Mouse (Mus musculus) forebrain, embryonic 10.5 days (tissue): Measurements from ENCODE around the gene Gm4869. TPM values are rescaled to one million over a fixed set of nuclear protein-coding genes. Genes with fewer than 3 reads are reported as not detected.

Source experiments
- DNase-seq: peaks from one replicate; pipeline ENCODE4 v3.0.0-alpha.2; 2017; ENCODE audit warnings: low spot score; ENCODE audit errors: extremely low spot score
- H3K27ac ChIP-seq: fragments of 300-500 bp; sonication (generic); 2 replicates; pipeline ENCODE4 v1.5.1; 2016; ENCODE audit warnings: mild to moderate bottlenecking
- H3K27me3 ChIP-seq: fragments of 300-500 bp; sonication (generic); 2 replicates; pipeline ENCODE4 v1.6.1; 2016; ENCODE audit warnings: mild to moderate bottlenecking; ENCODE audit not compliant: poor library complexity, severe bottlenecking
- H3K36me3 ChIP-seq: fragments of 300-500 bp; sonication (generic); replicated peaks from 2 replicates; pipeline ENCODE4 v1.6.1; 2016; ENCODE audit warnings: mild to moderate bottlenecking, moderate library complexity
- H3K4me1 ChIP-seq: fragments of 300-500 bp; sonication (generic); 2 replicates; pipeline ENCODE4 v1.6.1; 2016
- H3K4me3 ChIP-seq: fragments of 300-500 bp; sonication (generic); 2 replicates; pipeline ENCODE4 v1.5.1; 2016; ENCODE audit warnings: mild to moderate bottlenecking, moderate library complexity
- H3K9me3 ChIP-seq: fragments of 300-500 bp; sonication (generic); 2 replicates; pipeline ENCODE4 v1.6.1; 2016; ENCODE audit warnings: mild to moderate bottlenecking, moderate library complexity
- WGBS: fragments of 180-500 bp; shearing (Covaris S2); methylation state at CpG from one replicate; pipeline ENCODE4 v1.1.7; 2016; 5-methylcytosine and 5-hydroxymethylcytosine counted together
- polyA plus RNA-seq: library from polyadenylated mRNA; unstranded; fragments of >200 nt; fragmentation: Nextera tagmentation; extraction: Ambion mirVana; gene quantifications from 2 replicates; pipeline ENCODE4 v1.2.1, GENCODE M21; 2016

Gene Gm4869
- polyA plus RNA-seq = not detected in 2 replicates

DNA sequence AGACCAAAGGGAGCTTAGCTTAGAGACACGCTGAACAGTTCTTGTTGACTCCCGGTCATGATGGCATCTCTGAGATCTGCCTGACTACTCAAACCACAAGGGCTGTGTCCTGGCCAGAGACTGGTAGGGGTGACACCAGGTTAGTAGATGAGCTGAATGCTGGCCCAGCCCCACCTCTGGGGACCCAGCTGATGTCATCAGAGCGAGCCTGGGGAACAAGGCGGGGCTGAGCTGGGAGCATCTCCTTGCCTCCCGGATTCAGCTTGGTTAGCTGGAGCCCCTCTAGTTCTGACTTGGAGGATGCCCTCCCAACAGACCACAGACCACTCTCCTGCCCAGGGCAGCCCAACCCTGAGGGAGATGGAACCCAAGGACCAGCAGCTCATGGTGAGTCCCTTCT lies at the start of gene Gm4869:
Gm4869 (plus strand) TSS at position 301 of the 400 bp plus-strand sequence.
- no peaks in the 10 kb centered on the region for H3K27me3 ChIP-seq
- WGBS = 93% methylated on average over 5 of the region's 5 CpGs

DNA sequence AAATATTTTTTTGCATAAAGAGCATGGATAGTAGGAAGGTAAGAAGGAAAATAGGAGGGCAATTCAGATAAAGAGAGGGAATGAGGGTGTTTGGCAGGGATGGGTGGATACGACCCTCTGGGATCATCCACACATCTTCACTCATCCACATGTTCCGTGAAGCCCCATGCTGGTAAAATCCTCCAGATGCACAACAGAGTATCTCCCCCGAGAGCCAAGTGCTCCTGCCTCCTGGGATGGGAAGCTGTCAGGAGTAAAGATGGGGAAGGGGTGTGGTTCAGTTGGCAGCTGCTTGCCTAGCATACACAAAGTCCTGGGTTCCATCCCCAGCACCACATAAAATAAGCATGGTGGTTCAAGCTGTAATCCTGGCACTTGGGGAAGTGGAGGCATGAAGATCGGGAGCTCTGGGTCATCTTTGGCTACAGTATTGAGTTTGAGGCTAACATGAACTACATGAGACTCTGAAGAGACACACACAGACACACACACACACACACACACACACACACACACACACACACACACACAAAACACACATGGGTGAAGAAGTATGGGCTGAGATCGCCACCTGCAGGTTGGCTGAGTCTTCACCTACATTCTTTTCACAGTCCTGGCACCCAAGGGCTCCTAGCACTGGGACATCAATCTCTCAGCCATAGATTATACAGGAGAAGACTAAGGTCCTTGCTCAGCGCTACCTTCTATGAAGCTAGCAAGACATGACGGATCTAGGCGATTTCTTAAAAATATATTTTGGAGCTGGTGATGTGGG lies 49.1 kb upstream of the Gm4869 start:
- Histone ChIP-seq H3K27ac (no peak overlapping the region), H3K4me1 (no peaks in the 10 kb centered on the region), H3K27me3 (no peaks in the 10 kb centered on the region), H3K9me3 (no peaks in the 10 kb centered on the region), H3K36me3 (no peaks in the 10 kb centered on the region), H3K4me3 (no peak overlapping the region)
- DNase-seq = no peak
- WGBS = 65% methylated on average over 8 of the region's 8 CpGs

More for the DNA sequence above, at the start of gene Gm4869:
- no peak for DNase-seq
- Histone ChIP-seq H3K4me3 (no peak within 1 kb of the TSS), H3K27ac (no peak within 1 kb of the TSS), H3K9me3 (no peaks in the 10 kb centered on the region), H3K4me1 (no peaks in the 10 kb centered on the region), H3K36me3 (peaks cover 70% of the 10 kb centered on the region)

GRCm38 (mm10) chr5:140402640-140403270 lies 42.7 kb upstream of the Gm4869 start:
- 95% methylated on average over 4 of the region's 4 CpGs for WGBS
- Histone ChIP-seq H3K4me3 (no peak overlapping the region), H3K4me1 (peaks cover 6% of the 10 kb centered on the region; the same call in 1 of the 2 replicates), H3K9me3 (no peaks in the 10 kb centered on the region), H3K27me3 (no peaks in the 10 kb centered on the region), H3K27ac (no peak overlapping the region), H3K36me3 (no peaks in the 10 kb centered on the region)
- DNase-seq = no peak

DNA sequence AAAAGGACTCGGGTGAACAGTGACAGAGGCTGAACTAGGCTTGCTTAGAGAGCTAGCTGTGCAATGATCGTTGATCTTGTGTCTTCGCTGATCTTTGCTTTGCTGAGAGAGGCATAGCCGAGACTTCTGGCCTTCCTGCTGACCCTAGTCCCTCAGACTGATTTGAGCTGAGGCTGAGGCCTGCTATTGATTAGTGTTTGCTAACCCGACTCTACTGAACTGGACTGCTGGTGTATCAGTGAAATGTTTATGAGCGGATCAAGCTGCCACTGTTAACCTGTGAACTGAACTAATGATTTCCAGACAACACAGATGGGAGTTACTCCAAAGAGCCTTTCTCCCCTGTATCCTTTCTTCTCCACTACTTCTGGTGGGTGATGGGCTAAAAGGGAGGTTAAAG lies 40.3 kb upstream of the Gm4869 start:
- H3K36me3 ChIP-seq = no peaks in the 10 kb centered on the region
- no peak for DNase-seq
- no peaks in the 10 kb centered on the region for H3K27me3 ChIP-seq
- no peaks in the 10 kb centered on the region; the same call in 1 of the 2 replicates for H3K9me3 ChIP-seq
- H3K27ac ChIP-seq = no peak overlapping the region
- peaks cover 6% of the 10 kb centered on the region; the same call in 1 of the 2 replicates for H3K4me1 ChIP-seq
- no peak overlapping the region for H3K4me3 ChIP-seq
- WGBS = 66% methylated on average over 6 of the region's 6 CpGs

- peaks cover 6% of the 10 kb centered on the region; the same call in 1 of the 2 replicates for H3K4me1 ChIP-seq
- no peak overlapping the region for H3K27ac ChIP-seq
- H3K36me3 ChIP-seq = no peaks in the 10 kb centered on the region
- no peak overlapping the region for H3K4me3 ChIP-seq
- WGBS = 79% methylated on average over 6 of the region's 6 CpGs
- H3K27me3 ChIP-seq = no peaks in the 10 kb centered on the region
- no peaks in the 10 kb centered on the region; the same call in 1 of the 2 replicates for H3K9me3 ChIP-seq
- no peak for DNase-seq
These were observed 38.8 kb upstream of the Gm4869 start for GRCm38 (mm10) chr5:140406666-140407065.

GRCm38 (mm10) chr5:140408801-140409200 lies 36.6 kb upstream of the Gm4869 start:
- no peak for DNase-seq
- Histone ChIP-seq H3K9me3 (no peaks in the 10 kb centered on the region; the same call in 1 of the 2 replicates), H3K4me1 (0 out of 2 replicates have a peak, but pooled peaks cover 6% of the 10 kb centered on the region), H3K27me3 (no peaks in the 10 kb centered on the region), H3K36me3 (no peaks in the 10 kb centered on the region), H3K27ac (no peak overlapping the region), H3K4me3 (no peak overlapping the region)

DNA sequence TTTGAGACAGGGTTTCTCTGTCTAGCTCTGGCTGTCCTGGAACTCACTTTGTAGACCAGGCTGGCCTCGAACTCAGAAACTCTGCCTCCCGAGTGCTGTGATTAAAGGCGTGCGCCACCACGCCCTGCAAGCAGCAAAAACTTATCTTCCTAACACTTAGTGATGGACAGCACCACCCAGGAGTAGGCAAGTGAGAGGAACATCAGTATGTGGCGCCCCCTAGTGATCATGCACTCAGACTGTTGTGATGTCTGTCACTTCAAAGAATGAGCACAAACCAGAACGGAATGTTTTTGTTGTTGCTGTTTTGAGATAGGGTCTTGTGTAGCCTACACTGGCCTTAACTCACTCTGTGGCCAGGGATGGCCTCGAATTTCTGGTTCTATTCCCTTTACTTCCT lies 34.1 kb upstream of the Gm4869 start:
- Histone ChIP-seq H3K9me3 (no peaks in the 10 kb centered on the region; the same call in 1 of the 2 replicates), H3K27ac (no peak overlapping the region), H3K4me1 (0 out of 2 replicates have a peak, but pooled peaks cover 4% of the 10 kb centered on the region), H3K27me3 (no peaks in the 10 kb centered on the region), H3K36me3 (no peaks in the 10 kb centered on the region), H3K4me3 (no peak overlapping the region)
- WGBS = 46% methylated on average over 8 of the region's 8 CpGs
- peak; percentile 47 for DNase-seq

DNA sequence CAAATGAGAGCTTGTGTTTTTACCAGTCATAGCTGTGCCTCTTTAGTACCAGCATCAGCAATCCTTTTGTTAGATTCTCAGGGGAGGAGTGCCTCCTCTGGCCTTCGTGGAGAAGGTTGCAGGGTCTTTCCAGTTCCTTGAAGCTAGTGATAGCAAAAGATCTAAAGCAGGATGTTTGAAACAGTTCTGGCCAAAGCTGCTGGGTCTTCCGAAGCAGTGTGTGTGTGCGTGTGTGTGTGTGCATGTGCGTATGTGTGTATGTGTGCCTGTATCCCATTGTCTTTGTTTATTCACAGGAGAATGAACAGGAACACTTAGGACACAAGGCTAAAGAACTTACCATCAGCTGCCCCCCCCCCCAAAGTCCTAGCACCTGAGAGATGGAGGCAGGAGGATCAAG lies 30.8 kb upstream of the Gm4869 start:
- 71% methylated on average over 4 of the region's 4 CpGs for WGBS

DNA sequence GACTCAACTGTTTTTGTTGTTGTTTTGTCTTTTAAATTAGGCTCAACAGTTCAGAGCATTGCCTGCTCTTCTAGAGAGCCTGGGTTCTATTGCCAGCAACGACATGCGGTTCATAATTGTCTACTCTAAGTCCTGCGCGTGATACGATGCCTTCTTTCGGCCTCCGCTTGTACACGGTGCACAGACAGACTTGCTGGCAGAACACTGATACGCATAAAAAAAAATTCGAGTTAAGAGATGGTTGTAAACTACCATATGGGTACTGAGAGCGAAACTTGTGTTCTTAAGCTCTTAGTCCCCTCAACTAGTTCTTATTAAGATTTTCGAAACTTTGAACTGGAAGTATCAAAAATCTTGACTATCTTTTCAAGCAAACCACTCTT lies 27.3 kb upstream of the Gm4869 start:
- WGBS = 3% methylated on average over 12 of the region's 12 CpGs
- Histone ChIP-seq H3K27me3 (no peaks in the 10 kb centered on the region), H3K4me3 (peak overlapping the region; percentile 93), H3K9me3 (peaks cover 6% of the 10 kb centered on the region; the same call in 1 of the 2 replicates), H3K36me3 (peaks cover 20% of the 10 kb centered on the region), H3K27ac (peak overlapping the region; percentile 95), H3K4me1 (peaks cover 31% of the 10 kb centered on the region)
- no peak for DNase-seq

More for the DNA sequence above, 30.8 kb upstream of the Gm4869 start:
- no peak overlapping the region for H3K27ac ChIP-seq
- peaks cover 5% of the 10 kb centered on the region; the same call in 1 of the 2 replicates for H3K4me1 ChIP-seq
- no peak for DNase-seq
- H3K36me3 ChIP-seq = no peaks in the 10 kb centered on the region
- H3K9me3 ChIP-seq = no peaks in the 10 kb centered on the region
- H3K27me3 ChIP-seq = no peaks in the 10 kb centered on the region
- H3K4me3 ChIP-seq = no peak overlapping the region

DNA sequence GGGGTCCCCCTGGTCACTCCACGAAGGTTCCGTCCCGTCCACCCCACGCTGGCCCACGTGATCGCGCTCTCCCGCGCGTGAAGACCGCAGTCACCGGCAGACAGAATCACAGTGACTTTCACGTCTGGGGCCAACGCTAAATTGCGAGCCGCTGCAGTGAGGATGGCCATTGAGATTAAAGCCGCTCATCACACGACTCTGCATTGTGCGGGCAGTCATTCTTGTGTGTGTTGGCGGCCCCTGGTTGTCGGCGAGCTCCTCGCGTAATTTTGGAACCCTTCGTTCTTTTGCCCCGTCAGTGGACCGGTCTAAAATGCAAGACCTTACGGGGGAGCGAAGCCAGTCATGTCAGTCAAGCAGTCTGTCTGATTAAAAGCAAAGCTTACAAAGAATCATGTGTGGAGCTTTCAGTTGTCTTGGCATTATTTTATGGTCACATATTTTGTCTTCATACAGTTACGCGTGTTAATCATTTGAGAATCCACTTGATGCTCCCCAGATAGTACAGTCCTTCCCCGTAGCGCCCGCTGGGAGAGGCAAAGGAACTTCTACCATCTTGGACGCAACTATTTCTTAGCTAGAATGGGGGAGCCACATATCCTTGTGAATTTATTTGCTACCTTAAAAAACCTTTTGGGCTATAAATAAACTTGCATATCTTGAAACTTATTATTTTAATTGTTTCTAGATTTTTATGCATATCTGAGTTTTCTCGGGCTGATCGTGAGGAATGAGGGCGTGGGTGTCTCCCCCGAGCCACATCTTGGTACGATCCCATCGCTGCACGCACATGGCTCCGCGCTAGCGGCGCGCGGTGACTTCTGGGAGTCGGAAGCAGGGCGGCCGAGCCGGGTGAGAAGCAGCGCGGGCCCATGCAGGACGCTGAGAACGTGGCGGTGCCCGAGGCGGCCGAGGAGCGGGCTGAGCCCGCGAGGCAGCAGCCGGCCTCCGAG lies 26.7 kb upstream of the Gm4869 start, which contains the start of gene Eif3b:
Eif3b (plus strand) TSS at position 840 of the 953 bp plus-strand sequence.
- H3K9me3 ChIP-seq = peaks cover 11% of the 10 kb centered on the region; the same call in 1 of the 2 replicates
- WGBS = under 1% methylated on average over 65 of the region's 65 CpGs
- DNase-seq = peak; percentile 91
- H3K4me3 ChIP-seq = peak within 1 kb of the TSS; percentile 93
- H3K4me1 ChIP-seq = peaks cover 31% of the 10 kb centered on the region
- H3K27ac ChIP-seq = peak within 1 kb of the TSS; percentile 95
- H3K27me3 ChIP-seq = no peaks in the 10 kb centered on the region
- H3K36me3 ChIP-seq = peaks cover 27% of the 10 kb centered on the region

DNA sequence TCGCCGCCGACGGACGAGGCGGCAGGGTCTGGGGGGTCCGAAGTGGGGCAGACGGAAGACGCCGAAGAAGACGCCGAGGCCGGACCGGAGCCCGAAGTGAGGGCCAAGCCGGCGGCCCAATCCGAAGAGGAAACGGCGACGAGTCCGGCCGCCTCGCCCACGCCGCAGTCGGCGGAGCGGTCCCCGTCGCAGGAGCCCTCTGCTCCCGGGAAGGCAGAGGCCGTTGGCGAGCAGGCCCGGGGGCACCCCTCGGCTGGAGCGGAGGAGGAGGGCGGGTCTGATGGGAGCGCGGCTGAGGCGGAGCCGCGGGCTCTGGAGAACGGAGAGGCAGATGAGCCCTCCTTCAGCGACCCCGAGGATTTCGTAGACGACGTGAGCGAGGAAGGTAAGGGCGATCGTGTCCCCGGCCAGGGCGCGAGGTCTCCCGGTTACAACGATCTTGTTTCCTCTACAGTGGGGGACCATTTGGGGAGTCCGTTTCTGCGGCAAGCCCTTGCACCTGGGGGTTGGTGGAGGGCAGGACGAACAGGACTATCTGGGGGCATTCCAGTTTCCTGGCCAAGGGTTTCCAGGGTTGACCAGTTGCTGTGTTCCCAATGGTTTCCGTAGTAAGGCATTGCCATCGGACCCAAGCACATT lies 25.9 kb upstream of the Gm4869 start:
- under 1% methylated on average over 62 of the region's 62 CpGs for WGBS
- DNase-seq = no peak

DNA sequence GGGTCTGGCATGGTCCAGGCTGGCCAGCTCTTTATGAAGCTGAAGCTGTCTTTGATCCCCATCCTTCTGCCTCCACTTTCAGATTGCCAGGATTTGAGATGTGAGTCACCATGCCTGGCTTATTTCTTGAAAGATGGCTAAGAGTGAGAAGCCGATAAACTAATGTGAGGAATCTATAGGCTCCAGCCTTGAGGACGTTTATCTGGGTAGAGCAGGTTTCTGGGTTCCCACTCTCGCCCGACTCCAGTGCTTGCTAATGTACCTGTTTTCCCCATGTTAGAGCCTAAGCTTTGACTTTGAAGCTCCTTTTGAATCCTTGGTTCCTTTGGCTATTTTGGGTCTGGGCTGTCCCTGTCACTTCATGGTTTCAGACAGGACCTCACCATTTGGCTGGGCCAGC lies 24.8 kb upstream of the Gm4869 start:
- Histone ChIP-seq H3K36me3 (peaks cover 45% of the 10 kb centered on the region), H3K27ac (no peak overlapping the region), H3K9me3 (peaks cover 11% of the 10 kb centered on the region; the same call in 1 of the 2 replicates), H3K4me3 (peak overlapping the region; percentile 93), H3K27me3 (no peaks in the 10 kb centered on the region), H3K4me1 (peaks cover 31% of the 10 kb centered on the region)
- WGBS = 73% methylated on average over 4 of the region's 4 CpGs
- no peak for DNase-seq

More for the DNA sequence above, 25.9 kb upstream of the Gm4869 start:
- no peaks in the 10 kb centered on the region for H3K27me3 ChIP-seq
- peaks cover 31% of the 10 kb centered on the region for H3K4me1 ChIP-seq
- H3K4me3 ChIP-seq = peak overlapping the region; percentile 93
- peaks cover 11% of the 10 kb centered on the region; the same call in 1 of the 2 replicates for H3K9me3 ChIP-seq
- H3K36me3 ChIP-seq = peaks cover 35% of the 10 kb centered on the region
- peak overlapping the region; percentile 95 for H3K27ac ChIP-seq
